Mouse (Mus musculus) G1E (cell line): ENCODE measurements at regions not wholly inside any gene's neighbourhood (a gene's known extent, or its start where the extent isn't known, plus 50 kb on each side); places are given as distances from the start of the nearest gene placed in this dataset.

Experiments used
- CTCF ChIP-seq: IDR thresholded peaks from 2 replicates; pipeline ENCODE4 v1.5.1; 2012; ENCODE audit warnings: low read depth, low read length, inconsistent platforms, mixed read lengths
- GATA1 ChIP-seq: IDR thresholded peaks from 2 replicates; pipeline ENCODE4 v1.6.1; 2012; ENCODE audit warnings: borderline replicate concordance, low read length, inconsistent platforms, mixed read lengths
- GATA2 ChIP-seq: IDR thresholded peaks from 2 replicates; pipeline ENCODE4 v1.6.1; 2012; ENCODE audit warnings: low read depth, low read length, inconsistent platforms, borderline replicate concordance
- POLR2AphosphoS5 ChIP-seq: IDR thresholded peaks from 2 replicates; pipeline ENCODE4 v1.6.1; 2012; ENCODE audit warnings: low read depth, low read length, inconsistent platforms; ENCODE audit not compliant: insufficient replicate concordance
- TAL1 ChIP-seq: conservative IDR thresholded peaks from 2 replicates; pipeline ENCODE4 v1.6.1; 2012; ENCODE audit warnings: low read depth, low read length, inconsistent platforms, mixed read lengths

- no peak for TF ChIP-seq CTCF
- TF ChIP-seq POLR2AphosphoS5 = no peak
- TF ChIP-seq GATA2 = no peak
- no peak for TF ChIP-seq GATA1
- TF ChIP-seq TAL1 = no peak
Observed at GRCm38 (mm10) chr15:96115196-96115595, 172.1 kb upstream of the Arid2 start.
